Mouse (Mus musculus) lung, adult 2 months (tissue): ENCODE data around the gene Rcan2.

Experiments used
- CTCF ChIP-seq: fragments of 200-500 bp; IDR thresholded peaks from 2 replicates; pipeline ENCODE4 v1.5.1; 2011; ENCODE audit warnings: mild to moderate bottlenecking, low read length, control low read depth; ENCODE audit not compliant: insufficient read depth
- POLR2A ChIP-seq: fragments of 200-500 bp; IDR thresholded peaks from 2 replicates; pipeline ENCODE4 v1.6.1; 2011; ENCODE audit warnings: low read depth, mild to moderate bottlenecking, control low read depth, low read length, borderline replicate concordance; ENCODE audit errors: extremely low read depth

DNA sequence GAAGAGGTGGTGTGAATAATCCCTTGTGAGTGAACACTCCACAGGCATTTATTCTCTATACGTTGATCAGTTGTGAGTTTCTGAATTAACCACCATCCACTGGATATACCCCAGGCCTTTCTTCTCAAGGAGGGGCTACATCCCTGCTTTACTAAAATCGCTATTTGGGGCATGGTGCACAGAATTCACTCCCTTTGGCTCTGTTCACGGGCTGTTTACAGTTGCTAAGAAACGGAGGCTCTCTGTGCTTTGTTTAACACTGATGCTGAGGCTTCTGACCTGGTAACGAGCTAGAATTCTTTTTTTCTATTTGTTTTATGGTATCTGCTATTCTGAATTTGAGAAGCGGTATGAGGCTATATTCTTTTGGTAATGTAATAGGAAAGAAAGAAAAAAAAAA is 224.8 kb downstream of the Rcan2 start:
- TF ChIP-seq CTCF (no peak), POLR2A (no peak)
